Mouse (Mus musculus): ENCODE results near the gene Rasl11a. TPM values are rescaled to one million over a fixed set of nuclear protein-coding genes. Genes with fewer than 3 reads are reported as not detected.
"Not testable (repeated sequence)": the region's sequence is repeated elsewhere in the genome, so short reads cannot be mapped to it uniquely, and the experiment has no call there.

Gene Rasl11a
- polyA plus RNA-seq, 1 experiment from 2014 or later = 8.5 TPM

DNA sequence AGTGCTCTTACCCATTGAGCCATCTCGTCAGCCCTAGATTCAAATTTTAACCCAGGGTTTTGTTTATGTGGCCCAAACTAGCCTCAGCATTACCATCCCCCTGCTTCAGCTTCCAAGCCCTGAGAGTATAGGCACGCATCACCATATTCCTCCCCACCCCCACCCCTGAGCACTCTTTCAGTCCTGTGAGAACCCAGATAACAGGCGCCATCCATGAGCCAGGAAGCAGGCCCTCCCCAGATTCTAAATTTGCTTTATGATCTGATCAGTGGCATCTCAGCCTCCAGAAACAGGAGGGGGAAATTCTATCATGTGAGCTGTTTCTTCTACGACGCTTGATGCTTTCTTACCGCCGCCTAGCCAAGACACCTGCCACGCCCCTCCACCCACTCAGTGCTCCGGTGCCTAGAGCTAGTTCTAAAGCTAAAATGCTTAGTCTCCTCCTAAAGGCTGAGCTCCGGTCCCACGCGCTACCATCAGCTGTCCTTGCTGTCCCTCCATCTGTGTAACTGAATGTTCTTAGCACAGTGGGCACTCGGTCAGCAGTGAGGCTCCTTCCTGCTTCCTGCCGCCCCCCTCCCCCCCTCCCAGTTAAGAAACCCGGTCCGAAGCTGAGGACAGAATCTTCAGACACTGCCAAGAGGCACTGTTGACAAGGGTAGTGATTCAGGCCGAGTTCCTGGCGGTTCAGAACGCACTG is 22.5 kb downstream of the Rasl11a start:
- Histone ChIP-seq H3K4me1 (ENCODE audit: control insufficient read depth, insufficient read depth, low read length) (peaks cover 5% of the 10 kb centered on the region; the same call in 1 of the 2 replicates), H3K36me3 (ENCODE audit: control insufficient read depth, insufficient read depth, low read length) (no peaks in the 10 kb centered on the region), H3K4me3 (ENCODE audit: low read depth, low read length) (peak overlapping the region; percentile 21), H3K4me2 (ENCODE audit: low read depth, low read length) (peak overlapping the region; percentile 53), H3K27ac (replicated peaks; ENCODE audit: low read depth, low read length) (no peak overlapping the region), H3K27me3 (replicated peaks; ENCODE audit: control insufficient read depth, insufficient read depth, low read length) (no peaks in the 10 kb centered on the region), H3K9ac (ENCODE audit: low read depth, low read length) (peak overlapping the region; percentile 40), H3K9me3 (ENCODE audit: control insufficient read depth, low read length) (no peaks in the 10 kb centered on the region)
- ATAC-seq (ENCODE audit: low read depth) (peak; percentile 44; the same call in 1 of the 2 replicates), DNase-seq (ENCODE audit: low spot score) (peak; percentile 28)
- WGBS = 6% methylated on average over 19 of the region's 19 CpGs

- Histone ChIP-seq H3K4me1 (ENCODE audit: control insufficient read depth, insufficient read depth, low read length) (peaks cover 5% of the 10 kb centered on the region; the same call in 1 of the 2 replicates), H3K4me2 (ENCODE audit: low read depth, low read length) (peak overlapping the region; percentile 53), H3K4me3 (ENCODE audit: low read depth, low read length) (no peak overlapping the region), H3K27me3 (replicated peaks; ENCODE audit: control insufficient read depth, insufficient read depth, low read length) (no peaks in the 10 kb centered on the region), H3K9ac (ENCODE audit: low read depth, low read length) (no peak overlapping the region), H3K27ac (replicated peaks; ENCODE audit: low read depth, low read length) (no peak overlapping the region), H3K36me3 (ENCODE audit: control insufficient read depth, insufficient read depth, low read length) (no peaks in the 10 kb centered on the region), H3K9me3 (ENCODE audit: control insufficient read depth, low read length) (no peaks in the 10 kb centered on the region)
- WGBS = 18% methylated on average over 4 of the region's 4 CpGs
- no peak for ATAC-seq (ENCODE audit: low read depth)
- no peak for DNase-seq (ENCODE audit: low spot score)
Observed at GRCm38 (mm10) chr5:146867946-146868314, 23.1 kb downstream of the Rasl11a start.

GRCm38 (mm10) chr5:146872981-146873631 is 28.2 kb downstream of the Rasl11a start:
- Histone ChIP-seq H3K27ac (replicated peaks; ENCODE audit: low read depth, low read length) (no peak overlapping the region), H3K4me3 (ENCODE audit: low read depth, low read length) (no peak overlapping the region), H3K4me1 (ENCODE audit: control insufficient read depth, insufficient read depth, low read length) (no peaks in the 10 kb centered on the region), H3K9ac (ENCODE audit: low read depth, low read length) (no peak overlapping the region), H3K9me3 (ENCODE audit: control insufficient read depth, low read length) (no peaks in the 10 kb centered on the region), H3K4me2 (ENCODE audit: low read depth, low read length) (no peak overlapping the region), H3K27me3 (replicated peaks; ENCODE audit: control insufficient read depth, insufficient read depth, low read length) (no peaks in the 10 kb centered on the region), H3K36me3 (ENCODE audit: control insufficient read depth, insufficient read depth, low read length) (no peaks in the 10 kb centered on the region)
- no peak for DNase-seq (ENCODE audit: low spot score)
- no peak for ATAC-seq (ENCODE audit: low read depth)
- 86% methylated on average over 5 of the region's 5 CpGs for WGBS

- Histone ChIP-seq H3K27ac (replicated peaks; ENCODE audit: low read depth, low read length) (no peak overlapping the region), H3K4me1 (ENCODE audit: control insufficient read depth, insufficient read depth, low read length) (no peaks in the 10 kb centered on the region), H3K36me3 (ENCODE audit: control insufficient read depth, insufficient read depth, low read length) (no peaks in the 10 kb centered on the region), H3K27me3 (replicated peaks; ENCODE audit: control insufficient read depth, insufficient read depth, low read length) (no peaks in the 10 kb centered on the region), H3K9ac (ENCODE audit: low read depth, low read length) (no peak overlapping the region), H3K4me3 (ENCODE audit: low read depth, low read length) (no peak overlapping the region), H3K4me2 (ENCODE audit: low read depth, low read length) (no peak overlapping the region), H3K9me3 (ENCODE audit: control insufficient read depth, low read length) (no peaks in the 10 kb centered on the region)
- DNase-seq (ENCODE audit: low spot score) = no peak
- WGBS = 68% methylated on average over 2 of the region's 2 CpGs
- no peak for ATAC-seq (ENCODE audit: low read depth)
Observed at GRCm38 (mm10) chr5:146876024-146876423, 31.2 kb downstream of the Rasl11a start.

- not testable (repeated sequence) for H3K4me1 ChIP-seq (ENCODE audit: control insufficient read depth, insufficient read depth, low read length); H3K4me2 ChIP-seq (ENCODE audit: low read depth, low read length); H3K9ac ChIP-seq (ENCODE audit: low read depth, low read length); H3K4me3 ChIP-seq (ENCODE audit: low read depth, low read length); H3K27ac ChIP-seq (replicated peaks; ENCODE audit: low read depth, low read length); H3K9me3 ChIP-seq (ENCODE audit: control insufficient read depth, low read length); H3K36me3 ChIP-seq (ENCODE audit: control insufficient read depth, insufficient read depth, low read length); DNase-seq (ENCODE audit: low spot score); ATAC-seq (ENCODE audit: low read depth); H3K27me3 ChIP-seq (replicated peaks; ENCODE audit: control insufficient read depth, insufficient read depth, low read length)
- WGBS = 79% methylated on average over 5 of the region's 6 CpGs
Observed at GRCm38 (mm10) chr5:146877882-146878281, 33.0 kb downstream of the Rasl11a start.

GRCm38 (mm10) chr5:146882261-146882660 is 37.4 kb downstream of the Rasl11a start:
- Histone ChIP-seq H3K4me3 (ENCODE audit: low read depth, low read length) (no peak overlapping the region), H3K36me3 (ENCODE audit: control insufficient read depth, insufficient read depth, low read length) (no peaks in the 10 kb centered on the region), H3K27me3 (replicated peaks; ENCODE audit: control insufficient read depth, insufficient read depth, low read length) (no peaks in the 10 kb centered on the region), H3K4me1 (ENCODE audit: control insufficient read depth, insufficient read depth, low read length) (no peaks in the 10 kb centered on the region), H3K9me3 (ENCODE audit: control insufficient read depth, low read length) (no peaks in the 10 kb centered on the region), H3K9ac (ENCODE audit: low read depth, low read length) (no peak overlapping the region), H3K27ac (replicated peaks; ENCODE audit: low read depth, low read length) (no peak overlapping the region), H3K4me2 (ENCODE audit: low read depth, low read length) (no peak overlapping the region)
- 82% methylated on average over 6 of the region's 6 CpGs for WGBS
- DNase-seq (ENCODE audit: low spot score) = no peak
- ATAC-seq (ENCODE audit: low read depth) = no peak

GRCm38 (mm10) chr5:146883053-146883452 is 38.2 kb downstream of the Rasl11a start:
- Histone ChIP-seq H3K27ac (replicated peaks; ENCODE audit: low read depth, low read length) (no peak overlapping the region), H3K36me3 (ENCODE audit: control insufficient read depth, insufficient read depth, low read length) (no peaks in the 10 kb centered on the region), H3K9ac (ENCODE audit: low read depth, low read length) (no peak overlapping the region), H3K27me3 (replicated peaks; ENCODE audit: control insufficient read depth, insufficient read depth, low read length) (no peaks in the 10 kb centered on the region), H3K4me2 (ENCODE audit: low read depth, low read length) (no peak overlapping the region), H3K4me3 (ENCODE audit: low read depth, low read length) (no peak overlapping the region), H3K9me3 (ENCODE audit: control insufficient read depth, low read length) (no peaks in the 10 kb centered on the region), H3K4me1 (ENCODE audit: control insufficient read depth, insufficient read depth, low read length) (no peaks in the 10 kb centered on the region)
- WGBS = 70% methylated on average over 7 of the region's 7 CpGs
- ATAC-seq (ENCODE audit: low read depth) = no peak
- no peak for DNase-seq (ENCODE audit: low spot score)

GRCm38 (mm10) chr5:146883486-146884272 is 38.8 kb downstream of the Rasl11a start:
- Histone ChIP-seq H3K36me3 (ENCODE audit: control insufficient read depth, insufficient read depth, low read length) (no peaks in the 10 kb centered on the region), H3K9me3 (ENCODE audit: control insufficient read depth, low read length) (no peaks in the 10 kb centered on the region), H3K4me3 (ENCODE audit: low read depth, low read length) (no peak overlapping the region), H3K9ac (ENCODE audit: low read depth, low read length) (no peak overlapping the region), H3K27me3 (replicated peaks; ENCODE audit: control insufficient read depth, insufficient read depth, low read length) (no peaks in the 10 kb centered on the region), H3K4me2 (ENCODE audit: low read depth, low read length) (no peak overlapping the region), H3K4me1 (ENCODE audit: control insufficient read depth, insufficient read depth, low read length) (no peaks in the 10 kb centered on the region), H3K27ac (replicated peaks; ENCODE audit: low read depth, low read length) (no peak overlapping the region)
- ATAC-seq (ENCODE audit: low read depth) (no peak), DNase-seq (ENCODE audit: low spot score) (no peak)
- WGBS = 85% methylated on average over 15 of the region's 15 CpGs

All from embryonic facial prominence, embryonic 14.5 days (tissue).